Mouse (Mus musculus) lung, postnatal 10 days (tissue): ENCODE measurements around the gene Slamf6.
"Not testable (repeated sequence)": the region's sequence is repeated elsewhere in the genome, so short reads cannot be mapped to it uniquely, and the experiment has no call there.

ENCODE experiments used
- DNase-seq: peaks from one replicate; pipeline ENCODE4 v3.0.0; 2021

Slamf6 gene

DNA sequence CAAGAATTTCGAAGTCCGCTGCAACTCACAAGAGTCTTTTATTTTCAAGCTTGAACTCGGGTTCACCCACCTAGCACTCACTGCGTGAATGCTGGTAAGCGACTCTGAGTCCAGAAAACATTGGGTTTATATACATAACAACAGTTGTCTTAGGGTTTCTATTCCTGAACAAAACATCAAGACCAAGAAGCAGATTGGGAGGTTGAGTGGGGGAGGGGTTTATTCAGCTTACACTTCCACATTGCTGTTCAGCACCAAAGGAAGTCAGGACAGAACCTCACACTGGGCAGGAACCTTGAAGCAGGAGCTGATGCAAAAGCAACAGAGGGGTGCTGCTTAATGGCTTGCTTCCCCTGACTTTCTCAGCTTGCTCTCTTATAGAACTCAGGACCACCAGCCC lies 43.4 kb downstream of the Slamf6 start:
- no peak for DNase-seq

DNA sequence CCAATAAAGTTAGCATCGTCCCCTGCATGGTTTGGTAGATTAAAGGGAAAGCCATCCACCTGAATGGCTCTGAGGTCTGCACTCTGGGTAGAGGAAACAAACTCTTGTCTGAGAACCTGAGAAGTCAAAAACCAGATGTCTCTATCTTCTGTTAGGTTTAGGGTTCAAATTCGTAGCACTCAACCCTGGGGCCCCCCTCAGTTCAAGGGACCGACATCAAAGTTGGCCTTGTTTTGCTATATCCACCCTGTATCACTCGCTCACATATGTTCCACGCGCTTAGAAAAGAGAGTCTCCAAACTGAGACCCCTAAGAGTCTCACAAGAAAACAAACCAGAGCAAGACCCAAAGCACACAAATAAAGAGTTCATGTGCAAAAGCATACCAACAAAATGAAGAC lies 44.4 kb downstream of the Slamf6 start:
- DNase-seq: no peak

DNA sequence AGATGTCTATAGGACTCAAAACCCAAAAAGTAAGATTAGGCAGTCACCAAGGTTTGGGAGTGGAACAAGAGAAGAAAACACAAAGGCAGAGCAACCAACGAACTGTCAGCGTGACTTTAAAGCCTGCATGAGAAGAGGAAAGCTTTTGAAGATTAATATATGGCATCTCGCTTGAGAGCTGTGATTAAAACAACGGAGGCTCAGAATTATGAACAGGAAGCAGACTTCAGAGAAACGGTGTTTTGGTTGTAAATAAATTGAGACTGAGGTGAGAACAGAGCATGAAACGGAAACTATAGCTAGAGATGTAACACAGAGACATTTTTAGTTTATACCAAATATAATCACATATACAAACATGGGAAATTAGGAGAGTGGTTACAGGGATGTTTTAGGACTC lies 46.3 kb downstream of the Slamf6 start:
- DNase-seq: no peak

DNA sequence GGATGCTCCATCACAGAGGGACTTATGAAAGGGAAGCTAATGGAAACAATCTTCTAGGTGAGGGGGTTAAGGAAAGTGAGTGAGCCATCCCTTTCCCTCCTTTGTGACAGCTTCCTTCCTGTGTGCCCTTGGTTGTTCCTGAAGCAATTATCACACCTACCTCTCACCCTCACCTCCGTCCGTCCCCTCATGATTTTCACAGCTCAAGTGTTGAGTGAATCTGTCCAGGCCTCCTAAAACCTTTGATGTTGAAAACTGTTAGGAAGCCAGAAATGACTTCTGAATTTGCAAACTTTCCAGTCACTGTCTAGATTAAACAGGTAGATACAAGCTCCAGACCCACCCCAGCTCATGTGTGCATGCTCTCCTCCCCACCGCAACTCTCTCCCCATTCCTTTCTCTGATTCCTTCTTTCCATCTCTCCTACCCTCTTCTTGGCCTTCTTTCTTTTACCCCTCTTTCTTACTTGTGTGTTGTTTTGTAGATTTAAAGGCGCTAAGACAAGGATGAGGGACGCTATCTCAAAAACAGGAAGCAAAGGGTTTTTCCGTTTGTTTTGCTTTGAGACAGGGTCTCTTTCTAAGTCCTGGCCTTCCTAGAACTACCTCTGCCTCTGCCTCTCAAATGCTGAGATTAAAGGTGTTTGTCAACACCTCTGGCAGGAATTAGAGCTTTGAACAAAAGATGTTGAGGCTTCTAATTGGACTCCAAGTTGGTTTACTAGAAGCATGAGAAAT lies 48.9 kb downstream of the Slamf6 start:
- no peak for DNase-seq

DNA sequence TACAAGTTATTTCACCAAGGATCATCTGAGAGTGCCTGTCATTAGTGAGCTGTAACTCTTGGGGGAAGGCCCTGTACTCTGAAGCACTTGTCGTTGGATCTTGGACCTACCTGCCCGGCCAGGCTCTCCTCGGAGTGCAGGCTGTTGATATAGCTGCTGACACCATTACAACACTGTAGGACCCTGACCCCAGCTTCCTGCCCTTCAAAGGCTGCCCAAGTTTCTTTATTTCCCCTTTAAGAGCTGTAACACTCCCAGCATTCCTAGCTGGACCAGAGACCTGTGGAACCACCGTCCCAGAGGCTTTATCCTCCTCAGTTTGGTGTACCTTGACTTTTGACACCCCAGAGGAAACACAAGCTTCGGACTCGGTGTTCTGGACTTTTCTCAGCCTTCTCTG lies 51.9 kb downstream of the Slamf6 start:
- no peak for DNase-seq

DNA sequence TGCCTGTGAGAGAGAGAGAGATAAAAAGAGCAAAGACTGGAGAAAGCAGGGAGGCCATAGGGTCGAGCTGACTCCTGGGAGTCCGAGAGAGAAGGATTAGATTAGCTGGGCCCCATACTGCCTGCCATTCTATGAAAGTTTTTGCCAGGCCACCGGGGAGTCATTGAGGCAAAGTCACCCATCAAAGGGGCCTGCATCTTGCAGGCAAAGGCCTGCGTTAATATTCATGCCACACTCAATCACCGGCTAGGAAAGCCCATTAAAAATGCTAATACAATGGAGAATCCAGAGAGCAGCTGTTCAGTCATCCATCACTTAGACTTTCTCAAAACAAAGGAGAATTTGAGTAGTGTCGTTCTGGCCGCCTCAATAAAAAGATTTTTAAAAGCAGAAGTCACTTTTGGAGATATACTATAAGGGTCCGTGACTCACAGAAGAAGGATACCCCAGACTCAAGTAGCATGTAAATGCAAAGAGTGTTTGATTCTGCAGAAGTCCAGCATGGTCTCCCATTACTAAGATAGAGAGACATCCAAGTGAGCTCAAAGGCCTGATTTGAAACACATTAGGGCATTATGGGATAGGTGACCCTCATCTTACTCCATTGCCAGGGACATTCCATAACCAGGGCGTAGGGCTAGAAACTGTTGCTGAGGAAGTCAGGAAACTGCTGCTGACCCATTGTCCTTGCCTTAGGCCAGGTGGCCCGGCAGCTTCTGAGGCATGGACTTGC lies 53.7 kb downstream of the Slamf6 start:
- no peak for DNase-seq

DNA sequence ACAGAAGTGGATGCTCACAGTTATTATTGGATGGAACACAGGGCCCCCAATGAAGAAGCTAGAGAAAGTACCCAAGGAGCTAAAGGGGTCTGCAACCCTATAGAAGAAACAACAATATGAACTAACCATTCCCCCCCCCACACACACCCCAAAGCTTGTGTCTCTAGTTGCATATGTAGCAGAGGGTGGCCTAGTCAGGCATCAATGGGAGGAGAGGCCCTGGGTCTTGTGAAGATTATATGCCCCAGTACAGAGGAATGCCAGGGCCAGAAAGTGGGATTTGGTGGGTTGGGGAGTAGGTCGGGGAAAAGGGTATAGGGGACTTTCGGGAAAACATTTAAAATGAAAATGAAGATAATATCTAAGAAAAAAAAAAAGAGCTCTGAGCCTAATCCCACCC lies 57.0 kb downstream of the Slamf6 start:
- DNase-seq: not testable (repeated sequence)

DNA sequence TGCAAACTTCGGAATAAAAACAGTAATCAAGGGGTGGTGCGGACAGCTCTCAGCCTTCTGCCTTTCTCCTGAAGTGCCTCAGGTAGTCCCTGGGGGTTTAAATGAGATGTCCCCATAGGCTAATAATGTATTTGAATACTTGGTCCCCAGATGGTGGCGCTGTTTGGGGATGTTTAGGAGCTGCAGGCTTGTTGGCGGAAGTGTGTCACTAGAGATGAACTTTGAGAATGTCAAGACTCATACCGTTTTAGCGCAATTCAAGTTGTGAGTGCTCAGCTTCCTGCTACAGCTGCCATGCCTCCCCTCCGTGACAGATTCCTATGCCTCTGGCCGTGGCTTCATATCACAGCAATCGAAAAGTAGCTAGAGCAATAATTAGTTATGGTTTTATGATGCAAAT lies 58.1 kb downstream of the Slamf6 start:
- no peak for DNase-seq

DNA sequence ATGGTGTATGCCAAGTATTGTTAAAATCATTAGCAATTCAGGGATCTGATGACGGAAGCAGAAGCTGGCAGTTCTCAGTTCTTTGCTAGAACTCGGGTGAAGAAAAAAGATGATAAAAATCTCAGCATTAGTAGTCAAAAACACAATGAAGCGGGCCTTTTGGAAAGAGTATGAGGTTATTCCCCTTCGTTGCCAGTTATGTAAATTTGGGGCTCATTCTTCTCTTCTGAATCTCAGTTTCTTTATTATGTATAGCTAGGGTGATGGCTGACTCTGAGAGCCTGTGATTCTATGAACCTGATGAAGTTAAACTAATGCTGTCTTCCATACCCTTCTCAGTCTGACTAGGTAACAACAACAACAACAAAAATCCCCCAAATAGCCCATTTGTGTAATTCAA lies 58.5 kb downstream of the Slamf6 start:
- no peak for DNase-seq

DNA sequence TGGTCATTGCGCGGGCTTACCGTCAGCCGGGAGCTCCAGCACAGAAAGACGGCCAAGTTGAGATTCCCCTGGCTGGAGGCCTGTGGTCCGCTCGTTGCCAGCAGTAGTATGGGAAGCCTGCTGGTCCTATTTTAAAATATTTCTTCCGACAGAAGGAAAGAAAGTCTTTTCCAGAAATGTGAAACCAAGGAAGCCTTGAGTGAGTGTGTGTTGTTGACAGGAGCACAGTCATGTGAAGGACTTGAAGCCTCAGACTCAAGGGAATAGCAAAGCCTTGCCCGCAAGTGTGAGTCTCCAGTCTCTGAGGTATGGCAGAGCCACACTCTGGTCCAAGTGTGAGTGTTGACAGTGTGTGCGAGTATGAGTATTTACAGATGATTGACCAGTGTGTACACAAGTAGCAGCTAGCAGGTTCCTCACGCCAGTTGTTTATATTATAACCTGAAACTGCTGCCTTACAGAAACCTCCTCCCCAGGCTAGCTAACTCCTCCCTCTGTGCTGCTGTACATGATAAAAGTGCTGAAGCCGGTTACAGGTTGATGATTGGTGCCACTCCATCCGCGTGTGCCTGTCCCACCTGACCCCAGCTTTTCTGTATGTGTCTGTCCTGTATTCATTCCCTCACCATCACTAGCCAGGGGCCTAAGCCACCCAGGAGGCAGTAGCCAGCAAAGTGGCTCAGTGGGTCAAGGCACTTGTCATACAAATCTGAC lies 59.7 kb downstream of the Slamf6 start:
- peak; percentile 15 for DNase-seq

DNA sequence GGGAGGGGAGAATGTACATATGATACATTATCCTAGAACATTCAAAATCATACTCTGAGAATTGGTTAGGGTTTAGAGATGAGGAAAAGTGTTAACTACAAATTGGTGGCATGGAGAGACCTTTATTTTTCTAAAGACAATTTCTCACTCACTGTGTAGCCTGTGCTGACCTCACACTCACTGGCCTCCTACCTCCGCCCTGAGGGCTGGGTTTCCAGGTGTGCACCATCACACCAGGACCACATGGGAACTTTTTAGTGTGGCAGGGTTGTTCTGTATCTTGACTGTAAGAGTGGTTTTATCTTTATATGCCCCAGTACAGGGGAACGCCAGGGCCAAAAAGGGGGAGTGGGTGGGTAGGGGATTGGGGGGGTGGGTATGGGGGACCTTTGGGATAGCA lies 60.6 kb downstream of the Slamf6 start:
- DNase-seq: no peak

DNA sequence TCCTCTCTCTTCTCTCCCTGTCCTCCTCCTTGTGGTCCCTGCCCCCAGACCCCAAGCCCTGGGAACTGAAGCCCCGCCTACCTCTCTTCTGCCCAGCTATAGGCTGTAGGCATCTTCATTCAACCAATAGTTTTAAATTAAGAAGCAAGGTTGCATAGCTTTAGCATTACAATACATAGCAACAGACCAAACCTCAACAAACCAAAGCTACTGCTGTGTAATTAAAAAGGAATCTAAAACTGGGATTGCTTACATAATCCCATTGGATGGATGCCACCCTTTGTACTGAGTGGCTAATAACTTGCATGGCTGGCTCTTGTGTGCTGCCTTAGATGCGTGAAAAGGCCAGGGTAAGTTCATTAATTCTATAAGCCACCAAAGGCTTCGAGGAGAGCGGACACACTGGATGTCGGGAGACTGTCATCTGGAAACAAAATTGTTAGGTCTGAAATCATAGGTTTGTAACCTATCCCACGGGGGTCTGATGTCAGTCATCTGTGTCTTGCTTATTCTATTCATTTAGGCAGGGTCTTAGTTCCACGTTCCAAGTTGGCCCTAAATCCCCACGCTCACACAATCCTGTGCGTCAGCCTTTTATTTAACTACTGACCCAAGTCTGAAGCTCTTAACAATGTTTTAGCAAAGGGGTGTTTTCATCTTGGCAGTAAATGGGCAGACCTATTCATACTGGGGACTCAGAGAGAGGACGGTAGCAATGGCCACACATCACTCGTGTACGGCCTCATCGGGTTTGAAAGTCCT lies 62.8 kb downstream of the Slamf6 start:
- DNase-seq: peak; percentile 39

DNA sequence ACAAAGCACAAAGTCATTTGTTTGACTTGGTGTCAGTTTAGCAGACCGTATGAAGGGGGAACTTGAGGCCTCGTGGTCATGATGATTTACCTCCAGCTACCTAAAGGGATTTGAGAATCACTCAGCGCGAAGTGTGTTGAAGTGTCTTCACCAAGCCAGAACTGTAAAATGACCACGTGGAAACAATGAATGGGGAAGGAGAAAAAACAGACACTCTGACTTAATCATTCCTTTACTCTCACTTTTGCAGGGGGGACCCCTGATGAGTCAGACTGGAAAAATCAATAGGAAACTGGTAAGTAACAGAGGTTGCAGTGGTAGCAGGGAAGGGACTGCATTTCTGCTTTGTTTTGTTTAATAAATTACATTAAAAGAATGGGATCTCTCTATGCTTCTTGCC lies 64.9 kb downstream of the Slamf6 start:
- no peak for DNase-seq

DNA sequence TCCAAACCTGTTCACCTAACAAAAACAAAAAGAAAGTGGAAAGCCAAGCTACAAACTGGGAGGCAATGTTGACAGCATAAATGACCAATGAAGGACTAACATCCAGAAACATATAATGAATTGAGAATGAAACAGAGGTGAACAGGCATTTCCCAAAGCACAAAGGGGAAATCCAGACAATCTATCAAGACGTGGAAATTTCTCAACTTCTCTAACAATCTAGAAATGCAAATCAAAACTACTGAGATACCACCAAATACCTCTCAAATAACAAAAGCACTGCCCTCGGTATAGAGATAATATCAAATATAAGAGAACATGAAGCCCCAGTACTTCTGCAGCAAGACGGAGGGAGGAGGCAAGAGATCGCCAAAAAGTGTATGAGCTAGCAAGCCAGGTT lies 65.4 kb downstream of the Slamf6 start:
- DNase-seq: no peak

DNA sequence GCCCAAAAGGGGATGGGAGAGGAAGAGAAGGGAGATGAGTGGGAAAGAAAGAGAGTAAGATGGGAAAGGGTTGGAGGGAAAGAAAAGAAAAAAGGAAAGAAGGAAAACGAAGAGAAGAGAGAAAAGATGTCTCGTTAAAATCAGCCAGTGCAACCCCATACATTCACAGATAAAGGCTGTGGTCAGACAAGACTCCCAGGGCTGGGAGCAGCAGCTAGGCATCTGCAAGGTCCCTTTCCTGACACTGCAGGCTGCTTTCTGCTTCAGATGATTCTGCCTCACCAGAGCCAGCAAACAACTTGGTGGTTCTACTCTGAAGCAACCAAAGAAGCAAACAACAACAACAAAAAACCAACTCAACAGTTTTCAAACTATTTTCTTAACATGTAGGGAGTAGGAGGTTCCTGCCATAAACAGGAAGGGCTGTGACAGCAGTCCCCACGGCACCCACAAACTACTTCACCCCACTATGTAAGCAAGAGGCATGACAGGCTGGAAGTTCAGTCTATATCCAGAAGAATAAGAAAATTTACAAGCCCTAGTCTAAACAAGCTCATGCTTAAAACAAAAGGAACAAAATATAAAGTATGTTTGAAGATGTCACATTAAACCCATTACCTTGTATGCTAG lies 66.2 kb downstream of the Slamf6 start:
- no peak for DNase-seq

DNA sequence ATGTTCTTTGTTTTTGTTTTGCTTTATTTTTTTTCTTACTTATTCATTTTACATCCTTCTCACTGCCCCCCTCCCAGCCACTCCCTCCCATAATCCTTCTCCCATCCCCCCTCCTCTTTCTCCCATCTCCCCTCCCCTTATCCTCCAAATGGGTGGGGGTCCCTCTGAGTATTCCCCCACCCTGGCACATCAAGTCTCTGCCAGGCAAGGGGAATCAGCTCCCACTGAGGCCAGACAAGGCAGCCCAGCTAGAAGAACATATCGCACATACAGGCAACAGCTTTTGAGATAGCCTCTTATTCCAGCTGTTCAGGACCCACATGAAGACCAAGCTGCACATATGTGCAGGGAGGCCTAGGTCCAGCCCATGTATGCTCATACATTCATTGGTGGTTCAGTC lies 66.8 kb downstream of the Slamf6 start:
- DNase-seq: no peak

DNA sequence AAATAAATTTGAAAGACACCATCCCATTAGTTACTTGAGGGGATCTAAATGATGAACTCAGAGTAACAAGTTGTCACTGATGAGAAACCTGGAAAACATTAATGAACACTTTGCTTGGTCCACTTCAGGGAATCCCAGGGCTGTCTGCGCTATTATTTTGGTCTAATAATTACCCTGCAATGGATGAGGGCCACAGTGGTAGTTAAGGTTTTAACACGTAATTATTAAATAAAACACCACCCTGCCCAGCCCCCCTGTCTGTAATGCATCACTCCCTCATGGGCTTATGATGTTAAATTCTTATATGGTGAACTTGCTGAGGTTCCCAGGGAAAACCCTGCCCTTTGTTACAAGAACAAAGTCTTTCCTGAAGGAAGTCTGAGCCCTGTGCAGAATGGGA lies 74.6 kb downstream of the Slamf6 start:
- no peak for DNase-seq

DNA sequence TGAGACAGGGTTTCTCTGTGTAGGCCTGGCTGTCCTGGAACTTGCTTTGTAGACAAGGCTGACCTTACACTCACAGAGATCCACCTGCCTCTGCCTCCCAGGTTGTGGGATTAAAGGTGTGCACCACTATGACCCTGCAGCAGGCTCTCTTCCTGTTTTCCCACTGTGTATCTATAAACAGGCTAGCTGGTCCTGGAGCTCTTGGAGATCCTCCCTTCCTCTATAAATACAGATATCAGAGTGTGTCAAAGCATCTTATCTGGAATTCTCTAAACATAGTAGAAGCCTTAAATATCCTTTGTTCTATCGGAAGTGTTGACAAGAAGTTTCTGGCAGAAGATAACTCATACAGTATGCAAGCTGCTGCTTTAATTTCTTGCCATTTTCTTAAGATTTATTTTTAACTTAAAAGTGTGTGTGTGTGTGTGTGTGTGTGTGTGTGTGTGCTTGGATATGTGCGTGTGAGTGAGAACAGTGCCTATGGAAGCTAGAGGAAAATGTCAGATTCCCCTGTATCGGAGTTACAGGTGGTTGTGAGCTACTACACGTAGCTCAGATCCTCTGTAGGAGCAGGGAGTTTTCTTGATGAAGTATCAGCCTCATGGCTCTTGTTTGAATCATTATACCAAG lies 75.7 kb downstream of the Slamf6 start:
- DNase-seq: no peak

DNA sequence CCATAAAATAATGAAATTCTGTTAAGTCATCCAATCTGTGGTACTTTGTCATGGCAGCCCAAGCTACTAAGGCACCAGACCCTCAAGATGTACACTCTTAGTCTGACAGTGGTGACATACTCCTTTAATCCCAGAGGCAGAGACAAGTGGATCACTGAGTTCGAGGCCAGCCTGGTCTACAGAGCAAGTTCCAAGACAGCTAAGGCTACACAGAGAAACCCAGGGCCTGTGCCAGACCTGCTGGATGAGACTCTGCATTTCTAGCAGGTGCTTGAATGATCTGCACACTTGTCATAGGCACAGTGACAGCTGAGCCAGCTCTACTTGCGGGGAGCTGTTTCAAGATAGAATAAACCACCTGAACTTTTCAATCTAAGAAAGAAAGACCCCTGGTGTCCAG lies 77.2 kb downstream of the Slamf6 start:
- DNase-seq: no peak

DNA sequence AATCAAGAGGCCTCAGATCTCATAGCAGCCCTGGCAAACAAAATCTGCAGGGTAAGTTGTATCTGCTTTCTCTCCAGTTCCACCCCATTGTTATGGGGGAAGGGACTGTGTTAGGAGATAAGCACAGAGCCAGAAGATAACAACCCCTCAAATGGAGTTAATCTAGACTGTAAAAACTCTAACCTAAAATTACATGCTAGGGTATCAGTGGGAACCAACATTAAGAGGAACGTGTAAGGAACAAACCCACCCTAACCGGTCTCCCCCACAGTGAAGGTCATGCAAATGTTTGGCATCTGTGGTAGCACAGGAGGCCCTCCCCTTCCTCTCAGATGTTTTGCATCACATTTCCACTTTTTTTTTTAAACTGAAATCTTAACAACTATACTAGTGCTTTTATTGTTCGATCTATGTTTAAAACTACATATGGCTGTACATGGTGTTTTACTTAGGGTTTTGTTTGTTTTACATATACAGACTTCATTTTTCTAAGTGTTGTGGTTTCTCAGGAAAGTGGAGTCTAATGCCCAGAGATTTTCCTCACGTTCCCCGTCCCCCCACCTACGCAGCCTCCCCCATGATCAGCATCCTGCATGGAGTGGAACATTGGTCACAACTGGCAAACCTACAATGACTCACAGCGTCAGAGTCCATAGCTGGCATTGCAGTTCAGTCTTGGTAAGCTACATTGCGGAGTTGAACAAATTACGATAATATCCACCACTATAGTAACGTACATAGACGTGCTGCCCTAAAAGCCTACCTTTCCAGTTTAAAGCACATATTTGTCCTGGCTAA lies 77.8 kb downstream of the Slamf6 start:
- DNase-seq: no peak

DNA sequence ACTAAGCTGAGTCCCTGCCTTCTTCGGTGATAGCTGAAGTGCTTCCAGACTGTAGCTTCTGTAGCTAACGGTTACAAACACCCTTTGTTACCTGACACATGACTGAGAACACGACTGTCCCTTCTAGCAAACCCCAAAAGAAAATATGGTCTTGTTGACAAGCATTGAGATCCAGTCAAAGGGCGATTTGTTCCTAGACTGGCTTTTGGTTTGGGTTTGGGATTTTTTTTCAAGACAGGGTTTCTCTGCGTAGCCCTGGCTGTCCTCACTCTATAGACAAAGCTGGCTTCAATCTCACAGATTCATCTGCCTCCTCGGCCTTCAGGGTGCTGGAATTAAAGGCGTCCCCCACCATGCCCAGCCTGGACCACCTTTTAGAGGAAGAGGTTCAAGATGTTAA lies 79.4 kb downstream of the Slamf6 start:
- no peak for DNase-seq
